Mouse (Mus musculus) left cerebral cortex, adult 8-10 months (tissue): ENCODE data around the gene Mapkapk2. TPM values are rescaled to one million over a fixed set of nuclear protein-coding genes. Genes with fewer than 3 reads are reported as not detected.
A peak's percentile ranks its signal among the peaks of the same experiment; 100 is the strongest.

ENCODE experiments used
- DNase-seq, 2 experiments: peaks; one replicate each; pipeline ENCODE4 v3.0.0; 2022; ENCODE audit warnings: low spot score in 2 of 2
- total RNA-seq, 4 experiments: library from RNA; stranded (reverse); gene quantifications; 2 replicates each; pipeline ENCODE4 v1.2.4; 2022

Gene Mapkapk2
- total RNA-seq, 4 experiments from 2014 or later = 28.3 to 33.7 (median 31.7) TPM

DNA sequence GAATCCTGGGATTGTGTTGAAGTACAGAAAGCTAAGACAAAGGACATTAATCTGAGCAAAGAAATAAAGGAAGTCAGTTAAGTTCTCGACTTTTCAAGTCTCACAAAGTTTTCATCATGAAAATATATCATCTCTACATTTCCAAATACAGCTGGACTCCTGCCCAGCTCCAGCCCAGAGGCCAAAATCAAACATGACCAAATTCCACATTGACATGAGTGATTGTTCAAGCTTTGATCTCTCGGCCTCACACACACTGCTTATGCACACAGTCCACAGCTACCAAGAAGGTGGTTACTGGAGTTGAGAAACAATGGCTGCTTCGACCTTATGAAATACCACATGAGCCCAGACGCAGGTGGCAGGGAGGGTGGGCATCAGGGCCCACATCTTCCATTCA is 14.0 kb downstream of the Mapkapk2 start:
- no peak for DNase-seq

- DNase-seq = no peak
Measured at GRCm38 (mm10) chr1:131083122-131083521, 14.5 kb downstream of the Mapkapk2 start.

GRCm38 (mm10) chr1:131080686-131081085 is 16.9 kb downstream of the Mapkapk2 start:
- no peak for DNase-seq

DNA sequence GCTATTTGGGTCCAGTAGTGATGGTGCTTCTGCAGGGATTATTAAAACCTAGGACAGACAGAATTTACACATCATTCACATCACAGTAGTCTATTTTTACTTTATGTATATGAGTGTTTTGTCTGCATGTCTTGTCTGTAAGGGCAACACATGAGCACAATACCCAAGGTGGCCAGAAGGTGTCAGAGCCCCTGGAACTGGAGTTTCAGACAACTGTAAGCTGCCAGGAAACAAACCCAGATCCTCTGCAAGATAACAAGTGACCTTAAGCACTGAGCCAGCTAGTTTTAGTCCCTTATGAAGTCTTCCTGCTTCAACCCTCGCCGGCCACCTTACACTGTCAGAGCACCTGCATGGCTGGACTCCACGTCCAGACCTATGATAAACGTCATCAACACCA is 17.9 kb downstream of the Mapkapk2 start:
- no peak for DNase-seq

GRCm38 (mm10) chr1:131078761-131079330 is 18.8 kb downstream of the Mapkapk2 start:
- peak in 1 of 2 experiments; percentile 82 for DNase-seq

GRCm38 (mm10) chr1:131075098-131075791 is 22.4 kb downstream of the Mapkapk2 start:
- DNase-seq = no peak

DNA sequence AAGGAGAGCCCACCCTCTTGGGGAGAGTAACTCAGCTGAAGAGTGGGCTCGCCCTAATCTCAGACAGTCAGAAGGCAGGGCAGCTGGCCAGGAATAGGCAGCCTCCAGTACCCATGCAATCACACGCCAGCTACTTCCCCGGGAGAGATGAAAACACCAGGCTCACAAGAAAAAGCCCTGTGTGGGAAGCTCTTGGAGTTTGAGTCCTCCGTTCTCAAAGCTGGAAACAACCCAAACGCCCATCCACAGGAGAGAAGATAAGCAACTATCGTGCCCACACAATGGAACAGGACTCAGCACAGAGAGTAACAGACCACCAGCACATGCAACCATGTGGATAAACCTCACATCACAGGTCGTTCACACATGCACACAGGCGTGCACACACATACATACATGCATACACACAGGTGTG is 23.1 kb downstream of the Mapkapk2 start:
- DNase-seq = peak in 1 of 2 experiments; percentile 85

- no peak for DNase-seq
Measured at GRCm38 (mm10) chr1:131072376-131072990, 25.1 kb downstream of the Mapkapk2 start.

DNA sequence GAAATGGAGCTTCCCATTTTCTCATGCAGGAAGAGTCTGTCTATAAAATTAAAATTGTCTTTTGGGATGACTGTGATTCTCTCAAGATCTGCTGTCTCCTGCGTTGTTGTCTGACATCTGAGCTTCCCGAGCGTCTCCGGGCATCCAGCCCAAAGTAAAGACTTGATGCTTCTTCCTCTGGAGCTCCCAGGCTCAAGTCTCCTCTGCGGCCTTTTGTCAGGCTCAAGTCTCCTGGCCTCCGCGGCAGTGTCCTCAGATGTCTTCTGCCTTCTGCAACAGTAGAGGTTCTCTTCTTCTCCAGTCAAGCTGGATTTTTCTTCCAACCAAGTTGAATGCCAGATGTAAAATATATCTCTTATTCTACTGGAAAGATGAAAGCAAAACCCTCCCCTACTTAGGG is 28.6 kb downstream of the Mapkapk2 start:
- DNase-seq = no peak

- no peak for DNase-seq
Measured at GRCm38 (mm10) chr1:131068011-131068727, 29.5 kb downstream of the Mapkapk2 start.

DNA sequence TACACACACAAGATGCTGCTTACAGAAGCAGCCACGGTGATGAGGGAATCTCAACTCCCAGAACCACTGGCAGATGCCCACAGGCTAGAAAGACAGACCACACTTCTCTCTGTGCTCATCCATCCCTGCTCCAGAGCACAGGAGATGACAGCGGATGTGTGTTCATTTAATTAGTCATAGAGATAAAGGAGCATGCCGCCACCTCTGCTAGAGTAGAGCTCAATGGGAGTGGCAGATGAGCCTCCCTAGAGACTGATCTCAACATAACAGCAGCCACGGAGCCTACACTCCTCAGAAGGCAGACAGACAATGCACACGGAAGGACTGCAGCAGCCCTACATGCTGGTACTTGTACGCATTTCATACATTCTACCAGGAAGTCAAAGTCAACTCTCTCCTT is 33.4 kb downstream of the Mapkapk2 start:
- DNase-seq = no peak

DNA sequence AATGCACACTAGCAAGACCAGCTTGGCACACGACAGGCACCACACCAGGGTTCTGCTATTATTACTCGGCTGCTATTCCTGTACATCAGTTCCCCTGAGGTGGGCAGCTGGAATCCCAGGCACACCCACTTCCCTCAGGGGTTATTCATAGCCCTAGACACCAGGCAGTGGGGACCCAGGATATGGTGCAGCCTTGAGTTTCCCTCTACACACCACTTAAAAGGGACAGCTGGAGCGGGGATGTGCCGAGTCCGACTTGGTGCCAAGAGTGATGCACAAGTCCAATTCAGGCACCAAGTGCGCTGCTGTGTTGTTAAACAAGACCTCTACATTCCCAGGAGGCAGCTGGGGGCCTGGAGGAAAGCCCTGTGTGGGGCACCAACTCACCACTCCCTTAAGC is 34.8 kb downstream of the Mapkapk2 start:
- peak in 1 of 2 experiments; percentile 82 for DNase-seq

DNA sequence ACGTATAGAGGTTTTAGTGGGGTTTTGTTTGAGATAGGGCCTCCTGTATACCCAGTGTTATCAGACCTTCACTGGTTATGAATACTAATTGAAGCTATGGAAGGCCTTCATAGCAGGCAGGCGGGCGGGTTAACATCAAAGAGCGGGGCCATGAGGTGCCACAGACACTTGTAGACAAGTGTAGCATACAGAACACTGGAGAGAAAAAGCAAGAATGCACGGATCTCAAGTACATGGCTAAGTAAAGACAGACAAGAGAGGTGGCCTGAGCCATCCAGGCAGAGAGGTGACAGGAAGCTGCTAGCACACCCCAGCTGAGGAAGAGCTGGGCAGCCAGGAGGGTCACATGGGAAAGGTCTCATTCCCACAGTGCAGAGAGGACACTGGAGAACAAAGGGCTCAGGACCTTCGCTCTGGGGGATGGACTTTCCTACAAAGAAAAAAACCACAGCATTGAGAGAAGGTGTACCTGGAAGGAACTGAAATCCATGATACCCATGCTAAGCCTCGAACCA is 35.8 kb downstream of the Mapkapk2 start:
- DNase-seq = no peak

- DNase-seq = no peak
Measured at GRCm38 (mm10) chr1:131060290-131061253, 37.1 kb downstream of the Mapkapk2 start.

DNA sequence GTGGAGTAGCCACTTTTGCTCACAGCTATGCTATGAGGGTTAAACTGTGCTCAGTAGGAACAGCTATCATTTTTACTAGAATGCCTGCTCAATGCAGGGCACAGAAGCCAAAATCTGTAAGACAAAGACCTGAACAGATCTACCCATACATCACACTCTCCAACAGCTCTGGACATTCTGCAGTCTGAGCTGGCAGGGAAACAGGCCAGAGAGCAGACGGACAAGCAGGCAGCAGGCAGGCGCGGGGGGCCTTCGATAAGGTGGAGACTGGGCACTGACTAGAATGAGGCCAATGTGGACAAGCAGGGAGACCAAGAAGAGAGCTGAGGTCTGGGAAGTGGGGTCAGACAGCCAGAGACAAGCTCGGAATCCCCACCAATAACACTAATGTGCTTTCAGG is 37.8 kb downstream of the Mapkapk2 start:
- no peak for DNase-seq

DNA sequence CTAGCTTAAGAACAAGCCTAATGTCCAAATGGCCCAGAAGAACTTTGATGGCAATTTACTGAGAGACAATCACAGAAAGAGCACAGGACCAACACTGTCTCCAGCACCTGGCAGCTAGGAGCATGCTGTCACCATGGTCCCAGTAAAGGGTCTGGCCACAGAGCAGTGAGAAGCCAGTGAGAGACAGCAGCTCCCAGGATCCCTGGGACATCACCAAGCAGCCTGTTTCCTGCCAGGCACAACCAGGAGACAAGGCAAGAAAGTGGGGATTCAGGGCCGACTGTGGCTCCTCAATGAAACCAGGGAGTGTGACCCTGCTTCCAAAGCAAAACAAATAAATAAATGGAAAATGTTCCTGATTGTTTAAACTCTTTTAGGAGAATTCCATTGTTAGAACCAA is 38.2 kb downstream of the Mapkapk2 start:
- DNase-seq = no peak

GRCm38 (mm10) chr1:131058431-131058830 is 39.2 kb downstream of the Mapkapk2 start:
- DNase-seq = no peak

GRCm38 (mm10) chr1:131054251-131054650 is 43.4 kb downstream of the Mapkapk2 start:
- no peak for DNase-seq

DNA sequence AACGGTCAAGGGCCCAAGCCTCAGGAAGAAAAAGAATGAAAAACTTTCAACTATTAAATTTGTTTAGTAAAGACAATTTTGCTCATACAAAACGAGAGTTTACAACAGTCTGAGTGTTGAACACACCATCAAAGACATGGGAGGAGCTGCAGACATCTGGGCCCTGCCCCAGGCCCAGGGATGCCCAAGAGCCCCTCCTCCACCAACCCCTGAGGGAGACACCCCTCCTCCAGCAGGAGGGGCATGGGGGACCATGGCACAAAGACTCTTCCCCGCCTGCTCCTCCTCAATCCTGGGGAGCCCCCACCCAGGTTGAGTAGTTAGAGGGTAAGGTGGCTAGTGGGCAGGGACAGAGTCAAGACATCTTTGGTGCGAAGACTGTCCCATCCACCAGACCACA is 44.0 kb downstream of the Mapkapk2 start:
- DNase-seq = no peak

DNA sequence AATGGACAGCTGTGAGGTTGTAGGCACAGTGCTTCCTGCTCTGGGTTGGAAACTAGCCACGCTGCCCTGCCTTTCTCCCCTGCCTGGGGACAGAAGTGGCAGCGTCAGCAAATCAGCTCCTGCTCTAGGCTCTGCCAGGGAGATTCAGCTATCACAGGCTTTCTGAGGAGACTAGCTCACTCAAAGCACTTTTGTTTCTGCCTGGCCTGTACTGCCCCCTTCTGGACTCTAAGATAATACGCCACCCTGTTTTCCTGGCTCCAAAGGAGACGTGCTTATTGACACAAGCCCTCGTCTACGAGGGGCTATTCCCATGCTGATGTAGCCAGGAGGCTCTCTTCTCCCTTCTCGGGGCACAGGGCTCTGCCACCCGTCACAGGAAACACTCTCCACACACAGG is 44.4 kb downstream of the Mapkapk2 start:
- DNase-seq = peak in 1 of 2 experiments; percentile 62

- peak in 1 of 2 experiments; percentile 60 for DNase-seq
Measured at GRCm38 (mm10) chr1:131051073-131051472, 46.6 kb downstream of the Mapkapk2 start.
